Mouse (Mus musculus) cerebellum, postnatal 36 days (tissue): ENCODE measurements around the gene Arl6ip4.

Experiments used
- DNase-seq, 2 experiments: peaks; one replicate each; pipeline ENCODE4 v3.0.0; 2021 to 2022; ENCODE audit warnings: mixed read lengths in 2 of 2

The Arl6ip4 gene

DNA sequence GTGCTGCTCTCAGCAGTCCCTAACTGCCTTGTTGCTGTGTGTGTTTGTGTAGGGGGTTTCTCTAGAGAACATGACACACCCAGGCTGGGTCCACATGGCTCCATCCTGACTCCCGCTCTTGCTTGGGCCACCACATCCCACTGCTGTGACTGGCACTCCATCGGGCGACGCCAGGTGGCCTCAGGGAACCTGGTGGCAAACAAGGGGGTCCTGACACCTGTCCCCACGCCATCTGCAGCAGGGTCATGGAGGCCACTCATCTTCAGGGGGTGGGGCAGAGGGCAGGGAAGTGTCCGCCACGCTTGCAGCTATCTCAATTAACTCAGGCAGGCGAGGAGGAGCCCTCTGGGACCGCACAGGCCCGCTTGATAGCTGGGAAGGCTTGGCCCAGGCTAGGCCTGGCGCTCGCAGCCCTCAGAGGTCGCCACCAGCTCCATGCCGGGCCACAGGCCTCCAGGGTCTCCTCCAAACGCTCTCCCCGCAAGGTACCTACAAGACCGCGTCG lies 20.8 kb upstream of the Arl6ip4 start:
- no peak for DNase-seq

DNA sequence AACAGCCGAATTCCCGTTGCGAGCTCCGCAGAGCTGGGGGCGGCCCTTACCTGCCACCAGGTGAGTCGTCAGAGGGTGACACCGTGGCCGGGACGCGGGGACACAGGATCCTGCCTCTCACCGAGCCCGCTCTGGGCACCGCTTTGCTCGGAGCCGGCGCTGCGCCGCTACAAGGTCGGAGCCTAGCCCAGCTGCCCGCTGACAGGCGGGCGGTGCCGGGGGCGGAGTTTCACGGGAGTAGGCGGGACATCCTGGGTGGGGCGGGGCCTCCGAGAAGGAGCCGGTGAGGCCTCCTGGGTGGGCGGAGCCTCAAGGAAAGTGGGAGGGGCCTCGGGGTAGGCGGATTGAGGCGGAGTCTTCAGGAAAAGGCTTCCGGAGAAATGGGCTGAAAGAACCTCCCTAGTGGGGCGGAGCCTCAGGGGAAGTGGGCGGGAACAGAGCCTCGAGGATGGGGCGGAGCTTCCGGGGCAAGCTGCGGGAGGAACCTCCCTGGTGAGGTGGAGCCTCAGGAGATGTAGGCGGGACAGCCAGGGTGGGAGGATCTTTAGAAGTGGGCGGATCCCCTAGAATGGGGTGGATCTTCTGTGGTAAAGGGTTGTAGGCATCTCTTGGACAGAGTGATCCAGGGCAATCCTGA lies 20.2 kb upstream of the Arl6ip4 start, which contains the start of gene Abcb9:
Gene Abcb9 (minus strand): TSS at position 203 of the 637 bp plus-strand sequence.
- DNase-seq, result peak; percentile 98 to 99

DNA sequence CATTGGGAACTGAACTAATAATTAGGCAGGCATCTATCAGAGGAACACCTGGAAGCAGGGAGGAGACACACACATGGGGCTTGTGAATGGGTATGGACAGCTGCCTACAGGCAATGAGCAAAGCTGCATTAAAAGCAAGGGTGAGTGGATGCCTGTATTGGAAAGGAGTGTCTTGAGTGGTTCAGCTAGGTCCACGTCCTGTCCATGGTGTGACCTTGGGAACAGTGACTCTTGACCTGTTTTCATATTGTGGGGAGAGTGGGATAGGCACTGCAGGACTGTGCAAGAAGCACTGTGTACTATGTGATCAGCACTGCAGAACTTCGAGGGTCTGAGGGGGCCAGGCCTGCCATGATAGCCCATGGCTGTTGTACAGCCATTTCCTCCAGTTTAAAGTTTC lies 17.0 kb upstream of the Arl6ip4 start:
- no peak for DNase-seq

DNA sequence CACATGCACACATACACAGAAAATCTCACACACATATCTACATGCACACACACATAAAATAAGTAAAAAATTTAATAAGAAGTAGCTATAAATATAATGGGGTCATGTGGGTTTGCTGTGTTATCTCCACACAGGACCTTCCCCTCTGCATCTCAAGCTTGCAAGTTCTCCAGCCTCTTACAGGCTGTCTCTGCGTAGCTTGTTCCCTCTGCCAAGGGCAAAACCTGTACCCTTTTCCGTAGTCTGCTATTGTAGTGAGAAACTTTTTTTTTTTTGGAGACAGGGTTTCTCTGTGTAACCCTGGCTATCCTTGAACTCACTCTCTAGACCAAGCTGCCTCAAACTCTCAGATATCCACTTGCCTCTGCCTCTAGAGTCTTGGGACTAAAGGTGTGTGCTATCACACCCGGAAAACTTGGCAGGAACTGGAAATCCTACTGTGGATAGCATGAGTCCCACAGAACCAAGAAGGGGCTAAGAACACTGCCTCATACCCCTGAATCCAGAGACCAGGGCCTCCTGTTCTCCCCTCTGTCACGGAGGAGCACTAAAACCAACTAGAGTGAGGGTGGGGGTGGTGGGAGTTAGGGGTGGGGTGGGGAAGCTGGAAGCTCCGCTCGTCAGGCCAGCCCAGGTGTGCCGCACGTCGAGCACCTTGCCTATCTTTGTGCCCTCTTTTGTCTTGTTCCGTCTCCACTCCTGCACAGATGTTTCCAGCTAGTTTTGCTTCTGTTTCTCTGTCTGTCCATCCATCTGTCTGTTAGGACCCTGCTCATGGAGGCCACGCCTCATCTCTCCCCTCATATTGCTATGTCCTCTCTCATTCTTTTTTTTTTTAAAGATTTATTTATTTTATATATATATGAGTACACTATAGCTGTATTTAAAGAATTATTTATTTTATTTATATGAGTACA lies 15.5 kb upstream of the Arl6ip4 start:
- no peak for DNase-seq

DNA sequence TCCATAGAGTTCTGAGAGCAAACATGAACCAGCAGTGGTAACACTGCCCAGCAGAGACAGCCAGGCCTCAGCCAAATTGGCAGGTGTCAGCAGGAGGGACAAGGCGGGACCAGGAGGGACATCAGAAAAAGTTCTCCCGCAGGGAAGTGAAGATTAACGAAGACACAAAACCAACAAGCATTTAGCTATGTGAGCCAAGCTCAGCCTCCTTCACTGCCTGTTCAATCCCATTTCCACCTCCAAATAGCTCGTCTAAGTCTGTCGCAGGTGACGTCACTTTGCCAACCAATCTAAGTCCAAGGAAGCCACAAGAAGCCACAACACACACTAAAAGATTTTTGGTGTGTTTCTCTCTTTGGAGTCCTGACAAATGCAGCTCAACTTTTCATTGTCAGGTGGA lies 13.6 kb upstream of the Arl6ip4 start:
- no peak for DNase-seq

DNA sequence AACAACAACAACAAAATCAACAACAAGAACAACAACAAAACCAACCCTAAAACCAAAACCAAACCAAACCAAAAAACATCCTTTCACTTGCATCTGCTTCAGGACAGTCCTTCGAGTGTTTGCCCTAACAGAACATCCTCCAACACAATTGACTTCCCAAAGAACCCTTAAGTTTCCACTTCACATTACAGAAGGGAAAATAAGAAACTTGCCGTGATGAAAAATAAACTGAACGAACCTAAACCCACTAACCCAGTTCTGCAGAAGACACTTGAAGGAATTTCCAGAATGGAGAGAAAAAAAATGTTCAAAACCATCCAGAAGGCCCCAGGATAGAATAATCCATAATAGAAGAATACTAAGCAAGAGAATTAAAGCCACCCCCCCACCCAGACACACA lies 12.9 kb upstream of the Arl6ip4 start:
- no peak for DNase-seq

DNA sequence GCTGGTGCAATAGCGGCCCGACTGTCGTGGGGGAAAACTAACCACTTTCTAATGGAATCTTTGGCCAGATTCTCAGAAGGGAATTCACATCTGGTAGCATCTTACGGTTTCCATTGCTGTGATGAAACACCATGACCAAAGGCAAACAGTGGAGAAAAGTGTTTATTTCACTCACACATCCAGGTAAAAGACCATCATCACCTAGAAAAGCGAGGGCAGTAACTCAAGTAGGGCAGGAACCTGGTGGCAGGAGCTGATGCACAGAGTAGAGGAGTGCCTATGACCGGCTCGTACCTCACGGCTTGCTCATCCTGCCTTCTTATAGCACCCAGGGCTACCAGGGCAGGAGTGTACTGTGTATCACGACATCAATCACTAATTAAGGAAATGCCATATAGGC lies 12.3 kb upstream of the Arl6ip4 start:
- no peak for DNase-seq

DNA sequence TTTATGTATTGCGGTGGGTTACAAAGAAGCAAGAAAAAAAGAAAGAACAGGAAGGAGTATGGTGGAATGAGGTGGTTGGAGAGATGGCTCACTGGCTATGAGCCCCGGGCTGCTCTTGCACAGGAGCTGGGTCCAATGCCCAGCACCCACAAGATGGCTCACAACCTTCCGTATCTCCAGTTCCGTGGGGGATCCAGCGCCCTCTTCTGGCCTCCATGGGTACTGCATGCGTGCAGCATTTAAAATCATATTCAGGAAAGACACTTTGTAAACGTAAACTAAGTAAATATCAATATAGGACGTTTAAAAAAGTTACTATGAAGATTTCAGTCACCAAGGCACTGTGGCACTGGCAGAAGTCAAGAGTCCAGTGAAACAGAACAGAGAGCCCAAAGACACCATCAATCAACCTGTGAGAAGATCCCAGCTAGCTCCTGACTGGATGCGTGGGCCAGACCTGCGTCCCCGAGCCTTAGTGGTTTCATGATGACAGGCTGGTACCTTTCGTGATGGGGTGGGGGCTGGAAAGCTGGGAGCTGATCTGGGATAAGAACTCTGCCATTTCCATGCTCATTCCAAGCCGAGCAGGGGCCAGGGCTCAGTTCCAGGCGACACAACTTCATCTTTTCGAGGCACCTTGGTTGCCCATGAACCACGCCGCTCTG lies 4.7 kb upstream of the Arl6ip4 start:
- peak; percentile 52 to 57 for DNase-seq

DNA sequence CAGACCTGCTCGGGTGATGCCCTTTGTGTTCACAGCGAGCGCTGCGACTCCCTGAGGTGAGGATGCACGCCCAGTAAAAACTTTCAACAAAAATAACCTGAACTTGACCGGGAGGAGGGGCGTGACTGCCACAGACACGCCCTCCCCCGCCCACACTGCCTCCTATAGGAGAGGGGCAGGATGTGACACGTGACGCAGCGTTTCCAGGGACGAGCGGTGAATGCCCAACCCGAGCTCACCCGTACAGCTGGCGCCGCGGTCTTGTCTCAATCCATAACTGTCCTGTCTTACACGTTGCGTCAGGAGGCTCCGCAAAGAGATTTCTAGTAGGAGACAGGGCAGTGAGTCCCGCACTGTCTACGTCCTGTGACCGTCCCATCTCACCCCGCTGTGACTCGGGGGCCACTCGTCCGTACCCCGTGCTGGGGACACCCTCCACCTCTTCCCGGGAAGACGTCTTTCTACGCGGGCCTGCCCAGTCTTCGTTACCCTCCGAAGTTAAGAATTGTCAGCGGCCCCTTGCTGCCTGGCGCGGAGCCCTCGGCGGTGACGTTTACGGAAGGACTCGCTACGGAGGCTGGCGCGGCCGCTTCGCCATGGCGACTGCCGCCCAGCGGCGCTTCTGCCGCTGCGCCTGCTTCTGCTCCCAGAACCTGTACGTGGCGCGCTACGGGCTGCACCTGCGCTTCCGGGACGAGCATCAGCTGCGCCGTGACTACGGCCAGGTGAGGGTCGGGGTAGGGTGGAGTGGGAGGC lies 4.0 kb upstream of the Arl6ip4 start, which contains the start of gene Ogfod2:
Gene Ogfod2 (plus strand): TSS at position 556 of the 756 bp plus-strand sequence.
- peak; percentile 93 to 97 for DNase-seq

DNA sequence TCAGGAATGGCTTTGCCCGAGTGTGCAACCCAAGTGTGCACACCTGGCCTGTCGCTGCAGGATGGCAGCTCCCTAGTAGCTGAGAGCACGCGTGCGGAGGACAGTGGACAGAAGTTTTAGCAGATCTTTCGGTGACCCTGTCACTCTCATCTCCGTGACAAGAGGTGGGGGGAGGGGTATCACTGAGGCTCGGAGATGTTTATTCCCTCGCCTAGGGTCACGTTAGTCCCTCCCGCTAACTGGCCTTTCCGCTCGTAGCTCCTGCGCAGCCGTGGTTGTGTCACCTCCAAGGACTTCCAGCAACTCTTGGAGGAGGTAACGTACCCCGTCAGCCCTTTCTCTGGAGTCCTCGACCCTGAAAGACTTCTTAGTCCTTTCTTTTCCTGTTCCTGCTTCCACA lies 3.4 kb upstream of the Arl6ip4 start:
- peak in 1 of 2 experiments; percentile 42 for DNase-seq

DNA sequence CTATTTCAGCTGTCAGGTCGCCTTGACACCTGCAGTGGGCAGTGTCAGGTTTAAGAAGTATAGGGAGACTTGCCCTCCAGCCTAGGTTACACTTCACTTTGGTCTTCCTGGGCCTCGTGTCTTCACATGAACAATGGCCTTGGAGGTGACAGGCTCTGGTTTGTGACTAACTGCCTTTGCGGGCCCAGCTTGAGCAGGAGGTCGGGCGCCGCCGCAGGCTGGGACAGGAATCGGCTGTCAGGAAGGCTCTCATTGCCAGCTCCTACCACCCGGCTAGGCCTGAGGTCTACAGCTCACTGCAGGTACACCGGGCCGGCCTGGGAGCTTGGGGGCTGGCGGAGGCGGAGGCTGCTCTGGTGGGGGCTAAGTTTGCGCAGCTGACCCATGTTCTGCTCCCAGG lies 2.9 kb upstream of the Arl6ip4 start:
- peak; percentile 65 to 73 for DNase-seq

DNA sequence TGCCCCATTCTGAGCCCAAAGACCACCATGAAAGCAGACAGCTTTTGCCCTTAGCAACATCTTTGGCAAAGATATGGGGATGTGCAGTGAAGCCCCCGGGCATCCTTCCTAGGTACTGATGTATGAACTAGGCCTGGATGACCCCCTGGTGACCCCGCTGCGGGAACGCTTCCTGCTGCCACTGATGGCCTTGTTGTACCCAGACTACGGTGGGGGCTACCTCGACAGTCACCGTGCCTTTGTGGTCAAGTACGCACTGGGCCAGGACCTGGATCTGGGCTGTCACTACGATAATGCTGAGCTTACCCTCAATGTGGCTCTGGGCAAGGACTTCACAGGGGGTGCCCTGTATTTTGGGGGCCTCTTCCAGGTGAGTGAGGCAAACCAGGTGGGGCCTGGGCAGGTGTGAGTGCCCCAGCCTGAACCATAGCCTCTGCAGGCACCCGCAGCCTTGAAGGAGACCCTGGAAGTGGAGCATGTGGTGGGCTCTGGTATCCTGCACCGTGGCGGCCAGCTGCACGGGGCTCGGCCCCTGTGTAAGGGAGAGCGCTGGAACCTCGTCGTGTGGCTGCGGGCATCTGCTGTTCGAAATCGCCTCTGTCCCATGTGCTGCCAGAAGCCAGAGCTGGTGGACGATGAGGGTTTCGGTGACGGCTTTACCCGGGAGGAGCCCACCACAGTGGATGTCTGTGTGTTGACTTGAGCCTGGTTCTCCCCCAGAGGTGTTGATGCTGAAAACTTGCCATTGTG lies 1.4 kb upstream of the Arl6ip4 start:
- no peak for DNase-seq

DNA sequence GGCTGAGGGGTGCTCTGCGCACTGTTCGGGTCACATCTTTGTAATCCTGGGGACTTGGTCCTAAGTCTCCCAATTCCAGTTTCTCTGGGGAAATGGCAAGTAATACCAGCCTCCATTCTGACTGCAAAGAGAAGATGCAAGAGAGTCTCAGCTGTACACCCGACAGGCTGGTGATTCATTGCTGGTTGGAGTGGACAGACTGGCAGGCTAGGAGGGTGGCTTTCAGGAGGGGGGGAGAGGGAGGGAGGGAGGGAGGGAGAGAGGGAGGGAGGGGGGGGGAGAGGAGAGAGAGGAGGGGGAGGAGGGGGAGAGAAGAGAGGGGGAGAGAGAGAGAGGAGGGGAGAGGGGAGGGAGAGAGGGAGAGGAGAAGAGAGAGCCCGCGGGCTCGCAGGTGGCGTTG lies 358 bp upstream of the Arl6ip4 start:
- no peak for DNase-seq

DNA sequence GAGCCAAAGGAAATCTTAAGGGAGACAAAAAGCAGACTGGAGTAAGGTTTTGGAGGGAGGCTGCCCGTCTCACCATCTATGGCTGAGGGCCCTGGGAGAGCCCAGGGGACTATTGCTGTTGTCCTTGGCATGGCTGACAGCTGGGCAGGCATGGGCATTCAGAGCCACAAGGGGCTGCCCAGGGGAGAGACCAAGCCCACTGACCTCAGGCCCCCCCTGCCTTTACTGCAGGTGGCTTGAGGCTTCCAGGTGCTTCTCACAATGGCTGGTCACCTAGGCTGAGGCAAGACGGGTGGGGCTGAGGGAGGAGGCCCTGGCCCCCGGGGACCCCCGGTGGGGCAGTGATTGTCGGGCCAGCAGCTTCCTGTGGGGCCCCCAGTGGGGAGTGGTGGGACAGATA lies 3.3 kb downstream of the Arl6ip4 start:
- no peak for DNase-seq

DNA sequence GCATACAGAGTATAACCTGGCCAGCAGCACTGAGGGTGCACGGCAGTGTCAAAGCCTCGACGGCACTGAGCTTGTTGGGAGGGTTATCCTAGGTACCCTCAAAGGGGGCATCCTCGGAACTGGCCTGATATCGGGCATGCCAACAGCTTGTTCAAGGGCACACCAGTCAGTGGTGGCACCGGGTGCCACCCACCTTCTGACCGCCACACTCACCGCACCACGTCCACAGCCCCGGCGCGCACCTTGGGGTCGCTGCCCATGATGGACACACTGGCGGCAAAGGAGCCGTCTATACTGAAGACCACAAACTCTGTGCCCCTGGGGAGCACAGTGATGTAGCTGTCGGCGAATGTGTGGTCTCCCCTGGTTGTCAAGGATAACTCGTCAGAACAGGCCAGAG lies 6.5 kb downstream of the Arl6ip4 start:
- DNase-seq, result no peak

DNA sequence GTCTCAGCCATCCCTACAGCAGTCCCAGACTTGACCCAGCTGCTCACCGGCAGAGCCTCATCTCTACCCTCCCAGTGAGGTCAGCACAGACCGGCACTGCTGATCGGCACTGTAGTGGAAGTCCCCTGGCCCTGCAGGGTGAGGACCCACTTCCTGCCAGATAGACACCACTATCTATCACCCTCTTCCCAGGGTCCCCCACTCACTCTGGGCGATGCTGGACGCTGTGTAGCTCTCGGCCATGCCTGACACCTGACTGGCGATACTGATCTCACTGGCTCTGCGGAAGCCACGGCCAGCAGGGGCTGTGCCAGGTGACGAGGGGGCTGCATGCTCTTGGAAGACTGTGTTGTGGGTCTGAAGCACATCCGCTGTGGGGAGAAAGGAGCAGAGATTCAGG lies 9.2 kb downstream of the Arl6ip4 start:
- DNase-seq, result no peak

DNA sequence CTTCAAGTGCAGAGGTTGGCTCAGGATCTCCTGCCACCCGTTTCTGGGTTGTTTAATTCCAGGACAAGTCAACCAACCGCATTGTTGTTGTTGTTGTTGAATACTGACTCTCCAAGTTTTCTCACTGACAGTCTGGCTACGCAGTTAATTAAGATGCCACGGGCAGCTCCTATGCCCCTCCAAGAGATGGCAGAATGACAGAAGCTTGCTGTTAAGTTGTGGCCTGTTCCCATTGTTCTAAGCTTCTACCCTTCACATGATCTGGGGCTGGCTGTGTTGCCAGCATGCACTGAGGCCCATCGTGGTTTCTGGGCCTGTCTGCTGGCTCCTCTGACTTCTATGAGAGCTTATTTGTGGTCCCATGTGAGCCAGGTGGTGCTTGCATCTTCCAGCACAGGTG lies 18.4 kb downstream of the Arl6ip4 start:
- no peak for DNase-seq

DNA sequence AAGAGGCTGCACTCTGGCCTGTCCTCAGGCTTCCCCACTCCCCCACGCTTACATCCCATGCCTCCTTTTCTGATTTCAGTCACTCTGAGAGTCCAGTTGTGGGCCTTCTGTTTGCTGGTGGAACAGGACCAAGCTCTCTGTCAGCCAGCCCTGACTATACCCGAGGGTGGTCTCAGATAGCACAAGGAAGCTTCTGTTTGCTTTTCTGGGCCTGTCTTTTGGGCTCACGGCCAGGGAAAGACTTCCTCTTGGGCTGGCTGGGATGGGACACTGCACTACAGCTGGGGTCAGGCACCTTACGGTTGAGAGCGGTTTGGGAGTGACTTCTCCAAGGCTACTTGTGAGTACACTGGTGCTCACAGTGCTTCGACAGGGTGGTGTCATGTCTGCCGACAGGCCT lies 22.2 kb downstream of the Arl6ip4 start:
- DNase-seq, result no peak

DNA sequence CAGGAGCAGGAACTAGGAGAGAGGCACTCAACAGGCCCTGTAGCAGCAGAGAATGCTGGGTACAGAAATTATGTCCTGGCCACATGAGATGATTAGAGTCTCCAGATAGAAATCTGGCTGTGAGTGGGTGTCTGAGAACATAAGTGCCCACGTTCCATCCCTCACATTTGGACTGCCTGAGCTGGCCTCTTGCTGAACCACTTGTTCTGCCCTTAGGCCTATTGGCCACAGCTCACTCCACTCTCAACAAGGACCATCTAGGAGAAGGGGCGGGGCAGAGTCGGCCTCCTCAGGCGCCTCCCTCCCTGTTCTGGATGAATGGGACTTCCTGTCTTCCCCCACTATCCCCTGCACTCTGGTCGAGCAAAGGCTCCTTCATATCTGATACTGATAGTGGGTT lies 33.1 kb downstream of the Arl6ip4 start:
- DNase-seq, result no peak

DNA sequence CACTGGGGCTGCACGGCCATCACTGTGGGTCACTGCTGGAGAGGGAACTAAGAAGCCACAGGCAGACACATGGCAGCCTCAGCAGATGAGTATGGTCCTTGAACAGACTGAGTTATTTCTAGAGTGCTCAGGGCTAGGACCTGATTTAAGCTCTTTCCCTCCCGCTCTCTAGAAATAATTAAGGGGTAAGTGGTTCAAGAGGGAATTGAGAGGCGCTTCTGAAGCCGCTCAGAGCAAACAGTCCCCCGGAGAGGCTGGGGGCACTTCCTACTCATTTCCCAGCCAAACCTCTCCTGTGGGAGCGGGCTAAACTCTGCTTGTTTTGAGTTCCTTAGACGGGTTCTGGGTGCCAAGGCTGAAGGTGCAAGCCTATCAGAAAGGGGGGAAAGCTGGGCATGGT lies 35.0 kb downstream of the Arl6ip4 start:
- DNase-seq, result no peak

DNA sequence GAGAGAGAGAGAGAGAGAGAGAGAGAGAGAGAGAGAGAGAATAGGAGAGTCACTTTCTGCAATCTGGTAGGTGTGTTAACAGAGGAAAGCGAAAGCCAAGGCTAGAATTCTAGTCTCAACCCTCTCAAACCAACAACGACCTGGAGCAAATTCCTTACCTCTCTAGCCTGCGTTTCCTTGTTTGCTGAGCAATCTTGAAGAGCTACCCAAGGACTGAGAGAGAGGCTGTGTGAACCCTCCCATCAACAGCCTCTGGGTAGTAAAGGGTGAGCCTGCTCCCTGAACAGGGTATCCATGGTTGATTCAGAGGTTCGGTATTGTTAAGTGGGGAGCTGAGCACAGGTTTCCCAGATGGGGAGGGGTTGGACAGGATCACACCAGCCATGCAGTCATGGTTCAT lies 36.8 kb downstream of the Arl6ip4 start:
- DNase-seq, result no peak

DNA sequence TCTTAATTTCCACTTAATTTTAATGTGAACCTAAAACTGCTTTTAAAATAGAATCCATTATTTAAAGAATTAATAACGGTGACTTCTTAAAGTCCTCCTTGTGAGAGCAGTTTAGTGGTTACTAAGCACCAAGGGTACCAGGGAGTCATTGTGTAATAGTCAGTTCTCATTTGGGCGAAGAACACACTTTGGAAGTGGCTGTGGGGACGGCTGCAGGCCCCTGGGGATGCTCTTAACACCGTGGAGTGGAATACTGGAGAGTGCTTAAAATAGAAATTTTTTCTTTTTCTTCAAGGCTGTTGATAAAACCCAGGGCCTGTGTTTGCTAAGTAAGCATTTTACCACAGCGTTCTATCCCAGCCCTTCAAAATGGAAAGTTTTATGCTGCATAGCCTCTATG lies 40.1 kb downstream of the Arl6ip4 start:
- no peak for DNase-seq
